Mouse (Mus musculus): ENCODE measurements around the gene Wdr93. TPM values are rescaled to one million over a fixed set of nuclear protein-coding genes. Genes with fewer than 3 reads are reported as not detected.

Gene Wdr93
- polyA plus RNA-seq, 1 experiment: not detected

- TF ChIP-seq CTCF (IDR thresholded peaks at IDR 0.05; ENCODE audit: low read depth, low read length): peak; percentile 70
- TF ChIP-seq POLR2A (IDR thresholded peaks at IDR 0.05; ENCODE audit: borderline replicate concordance, low read depth, low read length): no peak
- no peak overlapping the region for H3K27ac ChIP-seq (ENCODE audit: insufficient read depth, low read depth, low read length)
- no peak overlapping the region for H3K4me3 ChIP-seq (ENCODE audit: insufficient read depth, low read length)
- H3K4me1 ChIP-seq (ENCODE audit: control insufficient read depth, insufficient read depth, low read length): peaks cover 4% of the 10 kb centered on the region; the same call in 1 of the 2 replicates
These were observed 14.7 kb upstream of the Wdr93 start for GRCm38 (mm10) chr7:79728219-79728618.

GRCm38 (mm10) chr7:79729169-79729568 is 13.8 kb upstream of the Wdr93 start:
- peaks cover 4% of the 10 kb centered on the region; the same call in 1 of the 2 replicates for H3K4me1 ChIP-seq (ENCODE audit: control insufficient read depth, insufficient read depth, low read length)
- no peak overlapping the region for H3K4me3 ChIP-seq (ENCODE audit: insufficient read depth, low read length)
- no peak for TF ChIP-seq POLR2A (IDR thresholded peaks at IDR 0.05; ENCODE audit: borderline replicate concordance, low read depth, low read length)
- peak; percentile 69 for TF ChIP-seq CTCF (IDR thresholded peaks at IDR 0.05; ENCODE audit: low read depth, low read length)
- no peak overlapping the region for H3K27ac ChIP-seq (ENCODE audit: insufficient read depth, low read depth, low read length)

DNA sequence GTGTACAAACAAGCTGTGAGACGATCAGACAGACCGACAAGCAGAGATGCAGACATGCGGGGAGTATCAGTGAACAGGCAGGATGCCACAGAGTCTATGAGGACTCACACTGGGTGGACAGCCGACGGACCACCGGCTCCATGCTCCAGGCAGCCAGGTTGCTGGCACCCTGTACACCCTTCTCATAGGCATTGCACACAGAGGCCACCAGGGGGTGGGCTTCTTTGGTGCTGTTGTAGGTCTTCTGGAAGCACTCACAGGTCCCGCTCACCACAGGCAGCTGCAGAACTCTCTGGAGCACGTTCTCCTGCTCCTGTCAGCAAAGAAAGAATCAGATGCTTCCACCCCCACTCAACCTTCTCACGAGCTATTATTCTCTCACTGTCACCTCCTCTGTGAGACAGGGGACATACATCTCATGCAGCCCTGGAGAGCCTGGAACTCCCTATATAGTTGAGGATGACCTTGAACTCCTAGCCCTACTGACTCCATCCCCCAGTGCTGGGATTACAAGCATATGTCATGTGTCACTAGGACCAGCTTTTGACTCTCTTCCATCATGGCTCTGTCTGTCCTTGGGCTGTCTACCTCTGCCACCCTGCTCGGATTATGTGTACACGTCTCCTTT is 13.1 kb upstream of the Wdr93 start:
- TF ChIP-seq POLR2A (IDR thresholded peaks at IDR 0.05; ENCODE audit: borderline replicate concordance, low read depth, low read length) (no peak), CTCF (IDR thresholded peaks at IDR 0.05; ENCODE audit: low read depth, low read length) (no peak)
- H3K4me1 ChIP-seq (ENCODE audit: control insufficient read depth, insufficient read depth, low read length): peaks cover 4% of the 10 kb centered on the region; the same call in 1 of the 2 replicates

GRCm38 (mm10) chr7:79731438-79731837 is 11.5 kb upstream of the Wdr93 start:
- Histone ChIP-seq H3K27ac (ENCODE audit: insufficient read depth, low read depth, low read length) (no peak overlapping the region), H3K4me1 (ENCODE audit: control insufficient read depth, insufficient read depth, low read length) (peaks cover 3% of the 10 kb centered on the region; the same call in 1 of the 2 replicates), H3K4me3 (ENCODE audit: insufficient read depth, low read length) (no peak overlapping the region)
- TF ChIP-seq POLR2A (IDR thresholded peaks at IDR 0.05; ENCODE audit: borderline replicate concordance, low read depth, low read length): no peak
- no peak for TF ChIP-seq CTCF (IDR thresholded peaks at IDR 0.05; ENCODE audit: low read depth, low read length)

More for the DNA sequence above, 13.1 kb upstream of the Wdr93 start:
- no peak overlapping the region for H3K27ac ChIP-seq (ENCODE audit: insufficient read depth, low read depth, low read length)
- no peak overlapping the region for H3K4me3 ChIP-seq (ENCODE audit: insufficient read depth, low read length)

DNA sequence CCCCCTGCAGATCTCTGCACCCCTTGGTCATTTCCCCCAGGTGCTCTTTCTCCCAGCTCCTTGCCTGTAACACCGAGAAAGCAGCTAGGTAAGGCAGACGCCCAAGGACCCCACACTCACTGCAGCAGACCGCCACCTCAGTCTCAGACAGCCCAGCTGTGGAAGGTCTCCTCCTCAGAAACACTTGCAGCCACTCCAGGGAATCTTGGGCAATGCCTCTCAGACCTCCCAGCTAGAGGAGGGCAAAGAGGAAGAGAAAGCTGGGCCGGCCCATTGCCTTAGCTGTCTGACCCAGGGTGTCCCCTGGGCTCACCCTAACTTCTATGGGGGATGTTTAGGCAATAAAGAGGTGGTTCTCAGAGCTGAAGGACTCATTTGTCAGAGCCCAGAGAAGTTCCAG is 10.3 kb upstream of the Wdr93 start, which contains the start of gene Plin1:
Plin1 (minus strand) TSS at position 282 of the 400 bp plus-strand sequence.
- no peak within 1 kb of the TSS for H3K27ac ChIP-seq (ENCODE audit: insufficient read depth, low read depth, low read length)
- TF ChIP-seq CTCF (IDR thresholded peaks at IDR 0.05; ENCODE audit: low read depth, low read length) (no peak), POLR2A (IDR thresholded peaks at IDR 0.05; ENCODE audit: borderline replicate concordance, low read depth, low read length) (no peak)
- no peak within 1 kb of the TSS for H3K4me3 ChIP-seq (ENCODE audit: insufficient read depth, low read length)
- H3K4me1 ChIP-seq (ENCODE audit: control insufficient read depth, insufficient read depth, low read length): peaks cover 3% of the 10 kb centered on the region; the same call in 1 of the 2 replicates

DNA sequence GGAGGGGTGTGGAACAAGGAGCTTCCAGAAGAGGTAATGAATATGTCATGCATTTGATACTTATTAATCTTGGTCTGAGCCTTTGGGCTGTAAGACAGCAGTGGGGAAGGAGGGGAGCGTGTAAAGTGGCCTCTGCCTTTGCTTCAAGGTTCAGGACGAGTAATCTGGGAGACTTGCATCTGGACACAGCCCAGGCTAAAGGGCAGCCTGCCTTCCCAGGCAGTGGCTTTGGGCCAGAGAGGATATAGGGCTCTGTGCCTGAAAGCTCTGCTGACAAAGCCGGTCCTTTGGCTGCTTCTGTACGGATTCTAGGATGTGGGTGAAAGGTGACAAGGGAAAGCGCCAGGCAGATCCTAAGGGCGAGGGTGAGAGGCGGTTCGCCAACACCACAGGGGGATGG is 8.4 kb upstream of the Wdr93 start:
- Histone ChIP-seq H3K4me3 (ENCODE audit: insufficient read depth, low read length) (no peak overlapping the region), H3K27ac (ENCODE audit: insufficient read depth, low read depth, low read length) (no peak overlapping the region), H3K4me1 (ENCODE audit: control insufficient read depth, insufficient read depth, low read length) (peaks cover 3% of the 10 kb centered on the region; the same call in 1 of the 2 replicates)
- TF ChIP-seq CTCF (IDR thresholded peaks at IDR 0.05; ENCODE audit: low read depth, low read length): no peak
- no peak for TF ChIP-seq POLR2A (IDR thresholded peaks at IDR 0.05; ENCODE audit: borderline replicate concordance, low read depth, low read length)

- Histone ChIP-seq H3K4me3 (ENCODE audit: insufficient read depth, low read length) (no peak overlapping the region), H3K27ac (ENCODE audit: insufficient read depth, low read depth, low read length) (no peak overlapping the region), H3K4me1 (ENCODE audit: control insufficient read depth, insufficient read depth, low read length) (peaks cover 3% of the 10 kb centered on the region; the same call in 1 of the 2 replicates)
- TF ChIP-seq POLR2A (IDR thresholded peaks at IDR 0.05; ENCODE audit: borderline replicate concordance, low read depth, low read length) (no peak), CTCF (IDR thresholded peaks at IDR 0.05; ENCODE audit: low read depth, low read length) (no peak)
These were observed 6.5 kb upstream of the Wdr93 start for GRCm38 (mm10) chr7:79736511-79736910.

- Histone ChIP-seq H3K4me3 (ENCODE audit: insufficient read depth, low read length) (no peak overlapping the region), H3K4me1 (ENCODE audit: control insufficient read depth, insufficient read depth, low read length) (peaks cover 8% of the 10 kb centered on the region), H3K27ac (ENCODE audit: insufficient read depth, low read depth, low read length) (no peak overlapping the region)
- TF ChIP-seq CTCF (IDR thresholded peaks at IDR 0.05; ENCODE audit: low read depth, low read length) (no peak), POLR2A (IDR thresholded peaks at IDR 0.05; ENCODE audit: borderline replicate concordance, low read depth, low read length) (no peak)
These were observed 4.0 kb upstream of the Wdr93 start for GRCm38 (mm10) chr7:79738913-79739312.

DNA sequence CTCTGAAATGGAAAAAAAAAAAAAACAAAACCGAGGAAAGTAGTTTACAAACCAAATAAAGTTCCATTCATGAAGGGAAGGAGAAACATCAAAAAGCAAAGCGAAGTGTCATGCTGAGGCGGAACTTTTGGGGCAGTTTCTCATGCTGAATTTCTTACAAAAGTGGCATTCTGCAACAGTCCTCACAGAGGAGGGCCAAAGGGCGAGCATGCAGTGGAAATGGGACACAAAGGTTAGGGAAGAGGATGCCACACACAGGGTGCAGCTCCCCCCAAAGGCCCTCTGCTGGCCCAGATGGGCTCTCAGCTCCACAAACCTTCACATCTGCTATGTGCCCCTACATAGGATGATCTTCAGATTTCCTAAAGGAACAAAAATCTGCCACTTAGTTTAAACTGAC is 2.7 kb upstream of the Wdr93 start:
- TF ChIP-seq POLR2A (IDR thresholded peaks at IDR 0.05; ENCODE audit: borderline replicate concordance, low read depth, low read length) (no peak), CTCF (IDR thresholded peaks at IDR 0.05; ENCODE audit: low read depth, low read length) (no peak)
- Histone ChIP-seq H3K4me3 (ENCODE audit: insufficient read depth, low read length) (no peak overlapping the region), H3K4me1 (ENCODE audit: control insufficient read depth, insufficient read depth, low read length) (peaks cover 17% of the 10 kb centered on the region), H3K27ac (ENCODE audit: insufficient read depth, low read depth, low read length) (no peak overlapping the region)

DNA sequence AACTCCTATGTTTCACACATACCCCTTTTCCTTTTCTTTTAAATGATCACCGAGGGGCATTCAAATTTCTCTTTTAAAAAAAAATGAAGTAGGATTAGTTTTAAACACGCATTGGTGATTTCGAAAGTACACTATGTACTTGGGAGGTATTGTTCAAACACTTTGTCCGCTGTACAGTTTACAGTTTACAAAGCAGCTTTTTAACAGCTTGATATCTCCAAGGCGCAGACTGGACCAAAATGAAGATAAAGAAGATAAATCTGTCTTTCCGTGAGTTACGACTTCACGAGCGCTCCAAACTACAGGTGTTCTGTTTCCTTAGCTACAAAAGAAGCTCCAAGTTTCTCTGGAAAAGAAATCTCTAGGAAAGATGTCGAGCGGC is 695 bp upstream of the Wdr93 start:
- Histone ChIP-seq H3K27ac (ENCODE audit: insufficient read depth, low read depth, low read length) (no peak overlapping the region), H3K4me1 (ENCODE audit: control insufficient read depth, insufficient read depth, low read length) (peaks cover 17% of the 10 kb centered on the region), H3K4me3 (ENCODE audit: insufficient read depth, low read length) (peak overlapping the region; percentile 88)
- no peak for TF ChIP-seq POLR2A (IDR thresholded peaks at IDR 0.05; ENCODE audit: borderline replicate concordance, low read depth, low read length)
- TF ChIP-seq CTCF (IDR thresholded peaks at IDR 0.05; ENCODE audit: low read depth, low read length): no peak
